Mouse (Mus musculus) intestine, embryonic 14.5 days (tissue): ENCODE data around the gene Adamts17. TPM values are rescaled to one million over a fixed set of nuclear protein-coding genes. Genes with fewer than 3 reads are reported as not detected.

ENCODE experiments used
- ATAC-seq: fragments of 200-750 bp; cut with Nextera tagmentation; replicated peaks from 2 replicates; pipeline ENCODE4 v1.8.0; 2017; ENCODE audit warnings: low read depth, moderate number of reproducible peaks, moderate TSS enrichment, moderate library complexity; ENCODE audit not compliant: low FRiP score, low TSS enrichment
- DNase-seq: peaks from one replicate; pipeline ENCODE4 v3.0.0-alpha.2; 2018; ENCODE audit warnings: low spot score
- H3K27ac ChIP-seq: fragments of 300-500 bp; sonication (generic); 2 replicates; pipeline ENCODE4 v1.5.1; 2014; ENCODE audit warnings: low read depth, mild to moderate bottlenecking, control low read depth
- H3K27me3 ChIP-seq: fragments of 300-500 bp; sonication (generic); replicated peaks from 2 replicates; pipeline ENCODE4 v1.6.1; 2014; ENCODE audit warnings: low read length, control low read depth; ENCODE audit not compliant: control insufficient read depth, insufficient read depth
- H3K36me3 ChIP-seq: fragments of 300-500 bp; sonication (generic); 2 replicates; pipeline ENCODE4 v1.6.1; 2014; ENCODE audit warnings: low read length, control low read depth; ENCODE audit not compliant: control insufficient read depth, insufficient read depth
- H3K4me1 ChIP-seq: fragments of 300-500 bp; sonication (generic); replicated peaks from 2 replicates; pipeline ENCODE4 v1.6.1; 2014; ENCODE audit warnings: low read length, control low read depth, mixed read lengths; ENCODE audit not compliant: control insufficient read depth, insufficient read depth
- H3K4me2 ChIP-seq: fragments of 300-500 bp; sonication (generic); 2 replicates; pipeline ENCODE4 v1.6.1; 2014; ENCODE audit warnings: low read length
- H3K4me3 ChIP-seq: fragments of 300-500 bp; sonication (generic); 2 replicates; pipeline ENCODE4 v1.5.1; 2014; ENCODE audit warnings: low read depth, low read length, control low read depth, mixed read lengths
- H3K9ac ChIP-seq: fragments of 300-500 bp; sonication (generic); 2 replicates; pipeline ENCODE4 v1.6.1; 2014; ENCODE audit warnings: mild to moderate bottlenecking, low read length
- H3K9me3 ChIP-seq: fragments of 300-500 bp; sonication (generic); 2 replicates; pipeline ENCODE4 v1.6.1; 2016; ENCODE audit warnings: low read length, control low read depth; ENCODE audit not compliant: control insufficient read depth
- WGBS: fragments of 180-500 bp; shearing (Covaris S2); extraction: QIAGEN DNeasy Blood & Tissue Kit; methylation state at CpG from one replicate; pipeline ENCODE4 v1.1.7; 2014; 5-methylcytosine and 5-hydroxymethylcytosine counted together
- polyA plus RNA-seq: library from polyadenylated mRNA; unstranded; fragments of >200 nt; fragmentation: Nextera tagmentation; extraction: Ambion mirVana; gene quantifications from 2 replicates; pipeline ENCODE4 v1.2.1, GENCODE M21; 2014

Gene Adamts17
- polyA plus RNA-seq, 1 experiment from 2014 or later = 6.7 TPM

DNA sequence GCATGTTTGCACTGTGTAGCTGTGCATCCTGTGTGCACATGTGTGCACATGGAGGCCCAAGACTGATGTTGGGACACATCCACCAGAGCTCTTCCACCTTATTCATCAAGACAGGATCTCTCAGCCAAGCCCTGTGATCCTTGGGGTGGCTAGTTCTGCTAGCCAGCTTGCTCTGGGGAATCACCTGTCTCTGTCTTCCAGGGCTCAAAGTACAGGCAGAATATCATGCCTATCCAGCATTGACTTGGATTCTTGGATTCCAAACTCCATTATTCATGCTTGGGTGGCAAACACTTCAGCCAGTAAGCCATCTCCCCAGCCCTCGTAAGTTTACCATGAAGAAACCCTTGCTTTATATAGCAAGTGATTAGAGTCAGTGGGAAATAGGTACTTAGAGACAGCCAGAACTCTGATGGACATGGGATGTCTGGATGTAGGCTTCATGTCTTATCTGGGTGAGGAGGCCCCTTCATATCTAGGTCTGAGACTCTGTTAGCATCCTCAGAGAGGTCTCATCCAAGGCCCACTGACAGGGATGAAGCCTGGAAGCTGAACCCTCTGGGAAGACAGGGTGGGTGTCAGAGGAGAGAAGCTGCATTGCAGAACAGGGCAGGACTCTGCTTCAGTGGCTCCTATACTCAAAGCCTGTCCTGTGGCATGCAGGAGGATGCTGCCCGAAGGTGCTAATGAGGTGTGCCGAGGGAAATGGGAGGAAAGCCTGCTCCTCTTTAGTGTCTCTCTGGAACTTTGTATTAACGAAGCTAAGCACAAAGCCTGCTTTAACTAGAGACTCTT is 198.4 kb downstream of the Adamts17 start:
- DNase-seq (peak; percentile 36), ATAC-seq (no peak)
- Histone ChIP-seq H3K4me1 (peaks cover 3% of the 10 kb centered on the region; the same call in 1 of the 2 replicates), H3K36me3 (no peaks in the 10 kb centered on the region), H3K9me3 (no peaks in the 10 kb centered on the region), H3K9ac (no peak overlapping the region), H3K27me3 (no peaks in the 10 kb centered on the region), H3K4me3 (no peak overlapping the region), H3K4me2 (no peak overlapping the region), H3K27ac (no peak overlapping the region)
- 71% methylated on average over 4 of the region's 4 CpGs for WGBS

DNA sequence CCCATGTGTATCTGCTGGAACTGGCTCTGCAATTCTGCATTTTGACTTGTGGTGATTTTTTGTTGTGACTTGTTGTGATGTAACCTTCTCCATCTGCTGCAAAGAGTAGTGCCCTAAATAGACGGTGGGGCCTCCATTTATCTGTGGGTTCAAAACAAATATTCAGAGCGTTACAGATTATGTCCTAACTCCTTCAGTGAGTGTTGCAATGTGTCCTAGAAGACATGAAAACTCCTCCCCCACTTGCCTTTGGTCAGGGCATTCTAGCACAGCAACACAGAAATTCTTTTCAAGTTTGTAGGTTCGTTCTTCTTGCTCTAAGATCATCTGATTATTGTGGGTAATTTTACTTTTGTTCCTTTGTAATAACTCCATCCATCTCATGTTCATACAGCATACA is 199.6 kb downstream of the Adamts17 start:
- H3K9ac ChIP-seq = no peak overlapping the region
- WGBS = 66% methylated on average over 3 of the region's 3 CpGs
- no peak for ATAC-seq

DNA sequence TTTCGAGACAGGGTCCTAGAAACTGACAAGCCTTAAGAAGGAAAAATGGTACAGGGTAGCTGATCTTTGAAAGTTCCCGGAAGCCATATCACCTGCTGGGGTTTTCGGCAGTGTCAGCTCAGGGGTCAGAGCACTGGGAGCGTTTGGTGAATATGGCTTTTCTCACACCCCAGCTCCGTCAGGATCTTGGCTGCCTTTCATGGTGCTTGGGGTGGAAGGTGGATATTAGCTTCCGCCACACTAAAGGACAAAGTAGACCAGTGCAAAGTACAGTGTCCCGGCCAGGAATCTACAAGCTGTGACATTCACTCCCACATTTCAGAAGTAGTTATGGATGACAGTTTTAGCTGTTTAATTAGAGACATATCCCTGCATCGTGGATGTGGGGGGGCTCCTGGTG is 200.3 kb downstream of the Adamts17 start:
- ATAC-seq (no peak), DNase-seq (peak; percentile 33)
- Histone ChIP-seq H3K9ac (no peak overlapping the region), H3K4me2 (no peak overlapping the region), H3K27ac (no peak overlapping the region), H3K9me3 (0 out of 2 replicates have a peak, but pooled peaks cover 2% of the 10 kb centered on the region), H3K27me3 (no peaks in the 10 kb centered on the region), H3K4me1 (peaks cover 2% of the 10 kb centered on the region; the same call in 1 of the 2 replicates), H3K4me3 (no peak overlapping the region), H3K36me3 (no peaks in the 10 kb centered on the region; the same call in 1 of the 2 replicates)
- 55% methylated on average over 8 of the region's 8 CpGs for WGBS

More for the DNA sequence above, 199.6 kb downstream of the Adamts17 start:
- peak; percentile 41 for DNase-seq
- 0 out of 2 replicates have a peak, but pooled peaks cover 2% of the 10 kb centered on the region for H3K9me3 ChIP-seq
- no peaks in the 10 kb centered on the region for H3K27me3 ChIP-seq
- H3K4me1 ChIP-seq = peaks cover 3% of the 10 kb centered on the region; the same call in 1 of the 2 replicates
- no peak overlapping the region for H3K27ac ChIP-seq
- no peak overlapping the region for H3K4me2 ChIP-seq
- no peak overlapping the region for H3K4me3 ChIP-seq
- no peaks in the 10 kb centered on the region; the same call in 1 of the 2 replicates for H3K36me3 ChIP-seq

DNA sequence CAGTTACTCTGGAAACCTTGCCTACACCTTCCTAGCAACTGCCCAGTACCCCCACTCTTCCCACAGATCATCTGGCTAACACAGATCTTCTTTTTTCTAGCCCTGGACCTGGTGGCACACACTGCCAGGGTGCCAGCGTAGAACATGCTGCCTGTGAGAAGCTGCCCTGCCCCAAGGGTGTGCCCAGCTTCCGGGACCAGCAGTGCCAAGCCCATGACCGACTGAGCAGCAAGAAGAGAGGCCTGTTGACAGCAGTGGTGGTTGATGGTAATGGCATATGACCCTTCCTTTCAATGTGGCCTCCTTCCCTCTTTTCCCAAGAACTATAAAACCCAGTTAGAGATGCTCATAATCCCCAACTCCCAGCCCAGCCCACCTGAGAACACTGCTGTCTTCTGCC is 202.2 kb downstream of the Adamts17 start:
- WGBS = 93% methylated on average over 3 of the region's 3 CpGs
- no peaks in the 10 kb centered on the region; the same call in 1 of the 2 replicates for H3K36me3 ChIP-seq
- H3K4me2 ChIP-seq = no peak overlapping the region
- DNase-seq (peak; percentile 25), ATAC-seq (no peak)
- no peaks in the 10 kb centered on the region for H3K27me3 ChIP-seq
- no peak overlapping the region for H3K27ac ChIP-seq
- H3K9ac ChIP-seq = no peak overlapping the region
- H3K4me3 ChIP-seq = no peak overlapping the region
- 0 out of 2 replicates have a peak, but pooled peaks cover 2% of the 10 kb centered on the region for H3K9me3 ChIP-seq
- H3K4me1 ChIP-seq = no peaks in the 10 kb centered on the region

DNA sequence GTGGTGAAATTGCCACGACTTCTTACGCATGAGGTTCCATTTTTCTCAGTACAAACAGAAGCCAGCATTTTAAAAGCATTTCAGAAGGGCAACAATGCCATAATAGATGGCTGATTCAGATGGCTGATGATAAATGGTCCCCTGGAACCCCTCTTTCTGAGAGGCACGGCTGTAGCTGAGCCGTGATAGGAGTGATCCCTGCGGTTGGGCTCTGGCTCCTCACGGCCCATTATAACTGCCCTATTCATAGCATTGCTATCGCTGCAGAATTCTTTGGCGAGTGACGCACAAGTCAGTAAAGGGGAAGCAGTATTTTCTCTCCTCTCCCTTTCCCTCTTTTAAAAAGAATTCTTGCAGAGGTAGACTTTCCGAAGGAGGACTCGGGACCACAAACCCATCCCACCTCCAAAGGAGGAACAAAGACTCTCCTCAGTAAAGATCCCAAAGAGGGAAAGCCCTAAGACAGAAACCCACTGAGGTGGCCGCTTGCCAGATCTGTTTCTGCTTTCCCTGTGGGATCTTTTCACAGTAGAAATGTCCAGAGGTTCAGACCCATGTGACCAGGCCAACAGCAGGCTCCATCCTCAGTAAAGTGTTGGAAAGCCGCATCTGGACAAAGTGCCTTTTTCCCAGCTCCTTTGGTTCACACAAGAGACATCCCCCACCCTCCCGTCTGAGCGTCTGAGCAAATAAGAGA is 204.7 kb downstream of the Adamts17 start:
- Histone ChIP-seq H3K4me3 (no peak overlapping the region), H3K4me1 (no peaks in the 10 kb centered on the region), H3K9me3 (0 out of 2 replicates have a peak, but pooled peaks cover 2% of the 10 kb centered on the region), H3K4me2 (no peak overlapping the region), H3K9ac (no peak overlapping the region), H3K27me3 (no peaks in the 10 kb centered on the region), H3K36me3 (no peaks in the 10 kb centered on the region; the same call in 1 of the 2 replicates), H3K27ac (no peak overlapping the region)
- ATAC-seq (no peak), DNase-seq (peak; percentile 15)
- WGBS = 89% methylated on average over 15 of the region's 15 CpGs

DNA sequence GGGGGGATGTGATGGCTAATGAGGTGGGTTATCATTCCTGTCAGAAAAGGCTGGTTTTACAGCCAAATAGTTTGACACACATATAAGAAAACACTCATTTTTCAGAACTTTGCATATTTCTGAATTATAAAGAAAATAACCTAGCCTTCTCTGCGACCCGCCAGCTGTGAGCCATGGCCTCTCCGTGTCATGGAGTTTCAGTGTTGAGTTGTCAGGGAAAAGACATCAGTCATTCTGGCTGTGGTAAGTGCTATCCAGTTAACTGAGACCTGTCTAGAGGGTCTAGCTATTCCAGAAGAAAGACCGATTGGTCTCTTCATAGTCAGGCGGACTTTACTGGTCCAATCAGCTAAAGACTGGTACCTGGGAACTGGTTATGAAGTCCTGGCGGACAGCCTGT is 205.7 kb downstream of the Adamts17 start:
- 0 out of 2 replicates have a peak, but pooled peaks cover 2% of the 10 kb centered on the region for H3K9me3 ChIP-seq
- H3K4me3 ChIP-seq = no peak overlapping the region
- H3K4me2 ChIP-seq = no peak overlapping the region
- ATAC-seq = no peak
- WGBS = 94% methylated on average over 6 of the region's 6 CpGs
- H3K27me3 ChIP-seq = no peaks in the 10 kb centered on the region
- no peak overlapping the region for H3K27ac ChIP-seq
- H3K36me3 ChIP-seq = no peaks in the 10 kb centered on the region; the same call in 1 of the 2 replicates
- H3K4me1 ChIP-seq = no peaks in the 10 kb centered on the region
- no peak for DNase-seq
- no peak overlapping the region for H3K9ac ChIP-seq

DNA sequence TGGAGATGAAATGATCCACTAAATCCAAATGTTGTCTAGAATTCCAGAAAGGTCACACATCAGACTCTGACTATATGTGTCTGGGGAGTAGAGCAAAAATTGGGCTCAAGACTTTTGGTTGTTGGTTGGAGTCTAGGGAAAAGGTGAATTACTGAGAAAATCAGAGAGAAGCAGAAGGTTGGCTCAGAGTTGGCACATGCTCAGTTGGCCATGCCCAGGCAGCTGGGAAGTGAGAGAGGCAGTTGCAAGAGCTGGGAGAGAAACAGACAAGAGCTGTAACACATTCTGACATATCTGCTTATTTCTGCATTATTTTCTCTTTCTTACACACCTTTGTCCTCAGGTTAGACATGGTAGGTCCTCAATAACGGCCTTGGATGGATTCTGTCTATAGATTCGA is 209.7 kb downstream of the Adamts17 start:
- no peak for DNase-seq
- WGBS = 93% methylated on average over 2 of the region's 2 CpGs

DNA sequence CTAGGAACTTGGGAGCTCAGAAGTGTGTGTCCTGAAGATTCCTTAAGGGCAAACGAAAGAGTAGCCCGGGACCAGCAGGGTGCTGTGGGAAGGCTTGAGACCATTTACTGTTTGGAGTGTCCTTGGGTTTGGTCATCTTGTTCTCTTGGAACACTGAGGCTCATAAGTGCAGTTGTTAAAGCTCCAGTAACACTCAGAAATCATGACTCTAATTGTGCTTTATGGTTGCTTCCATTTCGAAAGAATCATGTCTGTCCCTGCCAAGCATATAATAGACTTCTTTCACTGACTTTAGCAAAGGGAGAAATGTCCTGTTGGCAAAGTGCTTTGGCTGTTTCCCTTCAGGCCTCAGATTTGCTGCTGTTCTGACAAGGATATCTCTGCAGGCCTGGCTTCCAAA is 210.9 kb downstream of the Adamts17 start:
- Histone ChIP-seq H3K9ac (no peak overlapping the region), H3K4me1 (0 out of 2 replicates have a peak, but pooled peaks cover 3% of the 10 kb centered on the region), H3K36me3 (no peaks in the 10 kb centered on the region), H3K27ac (no peak overlapping the region), H3K27me3 (no peaks in the 10 kb centered on the region), H3K4me2 (no peak overlapping the region), H3K4me3 (no peak overlapping the region), H3K9me3 (no peaks in the 10 kb centered on the region)
- no peak for DNase-seq
- 94% methylated on average over 3 of the region's 3 CpGs for WGBS
- no peak for ATAC-seq

More for the DNA sequence above, 209.7 kb downstream of the Adamts17 start:
- Histone ChIP-seq H3K4me2 (no peak overlapping the region), H3K27me3 (no peaks in the 10 kb centered on the region), H3K27ac (no peak overlapping the region), H3K9me3 (no peaks in the 10 kb centered on the region), H3K4me3 (no peak overlapping the region), H3K36me3 (no peaks in the 10 kb centered on the region), H3K9ac (no peak overlapping the region), H3K4me1 (no peaks in the 10 kb centered on the region)
- ATAC-seq = no peak
